Mouse (Mus musculus) heart, adult 11 months (tissue): ENCODE measurements at regions not wholly inside any gene's neighbourhood (a gene's known extent, or its start where the extent isn't known, plus 50 kb on each side); places are given as distances from the start of the nearest gene placed in this dataset.
A peak's percentile ranks its signal among the peaks of the same experiment; 100 is the strongest.

Experiments
- DNase-seq: peaks from one replicate; pipeline ENCODE4 v3.0.0; 2022

- DNase-seq = no peak
Measured at GRCm38 (mm10) chr6:81586441-81587117, 336.9 kb upstream of the Gcfc2 start.

- no peak for DNase-seq
Measured at GRCm38 (mm10) chr6:81589727-81590126, 333.7 kb upstream of the Gcfc2 start.

GRCm38 (mm10) chr6:81595926-81596325 is 327.5 kb upstream of the Gcfc2 start:
- no peak for DNase-seq

- peak; percentile 70 for DNase-seq
Measured at GRCm38 (mm10) chr6:81608637-81609036, 314.8 kb upstream of the Gcfc2 start.

GRCm38 (mm10) chr6:81611980-81612379 is 311.5 kb upstream of the Gcfc2 start:
- peak; percentile 45 for DNase-seq

- DNase-seq = no peak
Measured at GRCm38 (mm10) chr6:81618018-81618417, 305.5 kb upstream of the Gcfc2 start.

- DNase-seq = no peak
Measured at GRCm38 (mm10) chr6:81621028-81621427, 302.4 kb upstream of the Gcfc2 start.

- no peak for DNase-seq
Measured at GRCm38 (mm10) chr6:81622714-81623113, 300.8 kb upstream of the Gcfc2 start.

GRCm38 (mm10) chr6:81625016-81625415 is 298.5 kb upstream of the Gcfc2 start:
- no peak for DNase-seq

GRCm38 (mm10) chr6:81633586-81633985 is 289.9 kb upstream of the Gcfc2 start:
- no peak for DNase-seq

- no peak for DNase-seq
Measured at GRCm38 (mm10) chr6:81647615-81648375, 275.7 kb upstream of the Gcfc2 start.

- DNase-seq = no peak
Measured at GRCm38 (mm10) chr6:81651856-81652255, 271.6 kb upstream of the Gcfc2 start.

- DNase-seq = no peak
Measured at GRCm38 (mm10) chr6:81655205-81655604, 268.3 kb upstream of the Gcfc2 start.

GRCm38 (mm10) chr6:81660478-81661395 is 262.7 kb upstream of the Gcfc2 start:
- peak; percentile 89 for DNase-seq

GRCm38 (mm10) chr6:81668944-81669343 is 254.5 kb upstream of the Gcfc2 start:
- DNase-seq = no peak

- DNase-seq = no peak
Measured at GRCm38 (mm10) chr6:81673316-81673715, 250.2 kb upstream of the Gcfc2 start.

- DNase-seq = peak; percentile 24
Measured at GRCm38 (mm10) chr6:81697284-81697683, 226.2 kb upstream of the Gcfc2 start.

- peak; percentile 68 for DNase-seq
Measured at GRCm38 (mm10) chr6:81698173-81698572, 225.3 kb upstream of the Gcfc2 start.

- DNase-seq = peak; percentile 64
Measured at GRCm38 (mm10) chr6:81714867-81715266, 208.6 kb upstream of the Gcfc2 start.

- no peak for DNase-seq
Measured at GRCm38 (mm10) chr6:81716371-81716770, 207.1 kb upstream of the Gcfc2 start.

- DNase-seq = peak; percentile 37
Measured at GRCm38 (mm10) chr6:81724601-81725545, 198.6 kb upstream of the Gcfc2 start.

- DNase-seq = no peak
Measured at GRCm38 (mm10) chr6:81731631-81732030, 191.8 kb upstream of the Gcfc2 start.
